Mouse (Mus musculus) gonadal fat pad, adult 2 months (tissue): ENCODE data around the gene Trim54. TPM values are rescaled to one million over a fixed set of nuclear protein-coding genes. Genes with fewer than 3 reads are reported as not detected.
A peak's percentile ranks its signal among the peaks of the same experiment; 100 is the strongest.

ENCODE experiments used
- DNase-seq: peaks from one replicate; pipeline ENCODE4 v3.0.0-alpha.2; 2012; ENCODE audit warnings: low read depth
- polyA plus RNA-seq: library from polyadenylated mRNA; depleted of rRNA; stranded (reverse); fragments of >200 nt; gene quantifications from 2 replicates; pipeline ENCODE4 v1.2.3, GENCODE M21; 2012

The Trim54 gene
- polyA plus RNA-seq, 1 experiment, result 0.42 TPM

- no peak for DNase-seq
Measured at GRCm38 (mm10) chr5:31105814-31106335, 10.6 kb upstream of the Trim54 start, which contains the start of gene Dnajc5g. Gene Dnajc5g, plus strand, starts transcription at chr5:31106285.

- no peak for DNase-seq
Measured at GRCm38 (mm10) chr5:31108000-31108490, 8.5 kb upstream of the Trim54 start, which contains the start of gene Slc30a3. Gene Slc30a3, minus strand, starts transcription at chr5:31108237.

- no peak for DNase-seq
Measured at GRCm38 (mm10) chr5:31110781-31111180, 5.7 kb upstream of the Trim54 start.

- DNase-seq, result no peak
Measured at GRCm38 (mm10) chr5:31116912-31117311, 400 bp downstream of the Trim54 start.

- no peak for DNase-seq
Measured at GRCm38 (mm10) chr5:31121111-31121510, 4.6 kb downstream of the Trim54 start.

GRCm38 (mm10) chr5:31123481-31123880 is 7.0 kb downstream of the Trim54 start:
- no peak for DNase-seq

- DNase-seq, result no peak
Measured at GRCm38 (mm10) chr5:31126050-31126449, 9.5 kb downstream of the Trim54 start.

- DNase-seq, result no peak
Measured at GRCm38 (mm10) chr5:31136730-31137424, 20.4 kb downstream of the Trim54 start.

- no peak for DNase-seq
Measured at GRCm38 (mm10) chr5:31137658-31138057, 21.1 kb downstream of the Trim54 start.

GRCm38 (mm10) chr5:31138241-31138967 is 21.9 kb downstream of the Trim54 start, which contains the start of gene Ucn:
Gene Ucn, minus strand, starts transcription at chr5:31138829.
- no peak for DNase-seq

- no peak for DNase-seq
Measured at GRCm38 (mm10) chr5:31138968-31139425, 22.5 kb downstream of the Trim54 start.

- no peak for DNase-seq
Measured at GRCm38 (mm10) chr5:31149781-31150180, 33.3 kb downstream of the Trim54 start.

- no peak for DNase-seq
Measured at GRCm38 (mm10) chr5:31151746-31152145, 35.2 kb downstream of the Trim54 start.

GRCm38 (mm10) chr5:31153516-31154151 is 37.1 kb downstream of the Trim54 start:
- DNase-seq, result no peak

GRCm38 (mm10) chr5:31154152-31154553 is 37.6 kb downstream of the Trim54 start, which contains the start of gene Mpv17:
Gene Mpv17, minus strand, starts transcription at chr5:31154251.
- DNase-seq, result peak; percentile 75

- DNase-seq, result no peak
Measured at GRCm38 (mm10) chr5:31162462-31162861, 46.0 kb downstream of the Trim54 start.

- no peak for DNase-seq
Measured at GRCm38 (mm10) chr5:31164878-31165277, 48.4 kb downstream of the Trim54 start.

- DNase-seq, result no peak
Measured at GRCm38 (mm10) chr5:31168630-31169029, 52.1 kb downstream of the Trim54 start.

- DNase-seq, result no peak
Measured at GRCm38 (mm10) chr5:31179301-31179765, 62.8 kb downstream of the Trim54 start.

GRCm38 (mm10) chr5:31179766-31180630 is 63.5 kb downstream of the Trim54 start, which contains the start of the genes Gm29609 and Gtf3c2:
Gene Gm29609, minus strand, starts transcription at chr5:31179911.
Gene Gtf3c2, minus strand, starts transcription at chr5:31180144.
- peak; percentile 63 for DNase-seq
